Mouse (Mus musculus): ENCODE results near the gene Gm10337. TPM values are rescaled to one million over a fixed set of nuclear protein-coding genes. Genes with fewer than 3 reads are reported as not detected.

Gm10337 gene
- total and polyA plus RNA-seq, 3 experiments = not detected

DNA sequence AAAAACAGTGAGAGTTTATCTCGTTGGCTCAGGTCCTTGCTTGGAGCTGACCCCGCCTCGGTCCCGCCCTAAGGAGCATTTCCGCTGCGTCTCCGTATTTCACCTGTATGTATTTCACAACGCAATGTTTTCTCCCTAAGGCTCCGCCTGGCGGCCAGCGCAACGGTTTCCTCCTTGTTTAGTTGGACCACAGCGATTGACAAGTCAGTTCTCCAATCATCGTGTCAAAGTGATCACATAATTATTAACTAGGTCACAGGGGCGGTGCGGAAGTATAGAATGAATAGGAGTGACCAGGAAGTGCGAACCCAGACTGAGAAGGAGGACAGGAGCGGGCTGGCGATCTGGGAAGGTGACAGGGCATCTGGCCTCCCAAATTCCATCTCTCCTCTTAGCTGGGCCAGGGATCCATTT, 44.6 kb upstream of the Gm10337 start, which contains the start of gene Prr13 (continued):
- TF ChIP-seq MYC (IDR thresholded peaks at IDR 0.05; ENCODE audit: low read depth, low read length) = peak; percentile 75; the same call in 1 of the 2 replicates
- TF ChIP-seq CTCF (conservative IDR thresholded peaks at IDR 0.05 in 1 of 2, IDR thresholded peaks at IDR 0.05 in 1 of 2; ENCODE audit: low read depth in 2 of 2, low read length in 2 of 2) = peak in 1 of 2 experiments; percentile 69; a peak in 2 of 4 replicates
- TF ChIP-seq MAFK (IDR thresholded peaks at IDR 0.05; ENCODE audit: insufficient replicate concordance, low read length) = no peak
- no peak for TF ChIP-seq JUN (IDR thresholded peaks at IDR 0.05; ENCODE audit: insufficient read depth, low read depth, low read length)
- TF ChIP-seq USF1 (IDR thresholded peaks at IDR 0.05; ENCODE audit: low read depth, low read length) = no peak
- peak; percentile 64; the same call in 1 of the 2 replicates for TF ChIP-seq MEF2A (IDR thresholded peaks at IDR 0.05; ENCODE audit: borderline replicate concordance, low read depth, low read length)
- TF ChIP-seq TBP (conservative IDR thresholded peaks at IDR 0.05; ENCODE audit: low read depth, low read length) = peak; percentile 94
- peak; percentile 97 for TF ChIP-seq SIN3A (IDR thresholded peaks at IDR 0.05; ENCODE audit: low read length)
- peak; percentile 59 for TF ChIP-seq IRF4 (IDR thresholded peaks at IDR 0.05; ENCODE audit: low read depth, low read length)
- no peak for TF ChIP-seq SMC3 (IDR thresholded peaks at IDR 0.05; ENCODE audit: low read depth, low read length)
- TF ChIP-seq NRF1 (IDR thresholded peaks at IDR 0.05; ENCODE audit: low read depth, low read length) = 0 out of 2 replicates have a peak, but pooled peaks have one; percentile 36

- H3K27ac ChIP-seq (ENCODE audit: insufficient read depth, low read depth) = no peak overlapping the region
- dilution Hi-C loops (cut with MboI; ENCODE audit: extremely low pct_ligation_motif_present, extremely low pct_unique_long_range_greater_than_20kb, low sequenced_read_pairs) (no loop called here), in situ Hi-C loops (cut with MboI; ENCODE audit: low pct_ligation_motif_present, low pct_unique_long_range_greater_than_20kb, low sequenced_read_pairs) (no loop called here)
- H3K9ac ChIP-seq (ENCODE audit: insufficient read depth, low read depth) = peak overlapping the region; percentile 66
- peak overlapping the region; percentile 90 for H3K4me2 ChIP-seq (ENCODE audit: insufficient read depth, low read depth, poor library complexity, severe bottlenecking)
- peaks cover under 1% of the 10 kb centered on the region for H3K27me3 ChIP-seq (replicated peaks)
- peaks cover 28% of the 10 kb centered on the region for H3K79me2 ChIP-seq (replicated peaks; ENCODE audit: control insufficient read depth, extremely low read depth, insufficient read depth, poor library complexity, severe bottlenecking)
- peak overlapping the region; percentile 64 to 85 (median 83) for H3K4me3 ChIP-seq (replicated peaks in 1 of 3; ENCODE audit: low read depth in 2 of 3, low read length in 2 of 3, poor library complexity in 1 of 3)
- peaks cover 0 to 30% of the 10 kb centered on the region in 2 experiments; a peak in 3 of 4 replicates for H3K4me1 ChIP-seq (ENCODE audit: control insufficient read depth in 1 of 2, insufficient read depth in 2 of 2)
- peaks cover 17 to 23% of the 10 kb centered on the region in 2 experiments for H3K36me3 ChIP-seq (replicated peaks in 1 of 2; ENCODE audit: control insufficient read depth in 1 of 2, insufficient read depth in 1 of 2, low read length in 1 of 2)
- DNase-seq (ENCODE audit: extremely low read depth) = no peak
- no peak for TF ChIP-seq MAZ (IDR thresholded peaks at IDR 0.05; ENCODE audit: low read depth, low read length)
- TF ChIP-seq JUN (IDR thresholded peaks at IDR 0.05; ENCODE audit: insufficient read depth, low read depth, low read length) = no peak
- TF ChIP-seq RCOR1 (conservative IDR thresholded peaks at IDR 0.05; ENCODE audit: low read depth, low read length) = no peak
- no peak for TF ChIP-seq PAX5 (IDR thresholded peaks at IDR 0.05; ENCODE audit: low read length)
- TF ChIP-seq POLR2AphosphoS2 (IDR thresholded peaks at IDR 0.05; ENCODE audit: low read depth, low read length) = no peak
- no peak for TF ChIP-seq GABPA (IDR thresholded peaks at IDR 0.05; ENCODE audit: insufficient replicate concordance, low read depth, low read length)
- TF ChIP-seq MAFK (IDR thresholded peaks at IDR 0.05; ENCODE audit: insufficient replicate concordance, low read length) = no peak
- H3K9me3 ChIP-seq (replicated peaks; ENCODE audit: low read length) = no peaks in the 10 kb centered on the region
These were observed 44.1 kb upstream of the Gm10337 start for GRCm38 (mm10) chr15:102459381-102459780.

GRCm38 (mm10) chr15:102459847-102460246, 43.7 kb upstream of the Gm10337 start:
- Histone ChIP-seq H3K4me1 (ENCODE audit: control insufficient read depth in 1 of 2, insufficient read depth in 2 of 2) (peaks cover 0 to 30% of the 10 kb centered on the region in 2 experiments; a peak in 3 of 4 replicates), H3K9ac (ENCODE audit: insufficient read depth, low read depth) (peak overlapping the region; percentile 66), H3K27me3 (replicated peaks) (no peaks in the 10 kb centered on the region), H3K36me3 (replicated peaks in 1 of 2; ENCODE audit: control insufficient read depth in 1 of 2, insufficient read depth in 1 of 2, low read length in 1 of 2) (peaks cover 17 to 26% of the 10 kb centered on the region in 2 experiments), H3K27ac (ENCODE audit: insufficient read depth, low read depth) (no peak overlapping the region), H3K79me2 (replicated peaks; ENCODE audit: control insufficient read depth, extremely low read depth, insufficient read depth, poor library complexity, severe bottlenecking) (peaks cover 28% of the 10 kb centered on the region), H3K4me2 (ENCODE audit: insufficient read depth, low read depth, poor library complexity, severe bottlenecking) (peak overlapping the region; percentile 90), H3K9me3 (replicated peaks; ENCODE audit: low read length) (no peaks in the 10 kb centered on the region), H3K4me3 (replicated peaks in 1 of 3; ENCODE audit: low read depth in 2 of 3, low read length in 2 of 3, poor library complexity in 1 of 3) (peak overlapping the region; percentile 64 to 85 (median 83))
- dilution Hi-C loops (cut with MboI; ENCODE audit: extremely low pct_ligation_motif_present, extremely low pct_unique_long_range_greater_than_20kb, low sequenced_read_pairs) = no loop called here
- in situ Hi-C loops (cut with MboI; ENCODE audit: low pct_ligation_motif_present, low pct_unique_long_range_greater_than_20kb, low sequenced_read_pairs) = no loop called here
- TF ChIP-seq HCFC1 (IDR thresholded peaks at IDR 0.05; ENCODE audit: low read depth, low read length) = no peak
- TF ChIP-seq SIN3A (IDR thresholded peaks at IDR 0.05; ENCODE audit: low read length) = peak; percentile 15; the same call in 1 of the 2 replicates
- no peak for DNase-seq (ENCODE audit: extremely low read depth)

All from CH12.LX (cell line).